Mouse (Mus musculus) brain, embryonic 14.5 days (tissue): ENCODE results near the gene Pithd1. TPM values are rescaled to one million over a fixed set of nuclear protein-coding genes. Genes with fewer than 3 reads are reported as not detected.
A peak's percentile ranks its signal among the peaks of the same experiment; 100 is the strongest.

Experiments
- DNase-seq: peaks from one replicate; pipeline ENCODE4 v3.0.0-alpha.2; 2011; ENCODE audit warnings: low read depth
- CTCF ChIP-seq: fragments of 200-500 bp; IDR thresholded peaks from 2 replicates; pipeline ENCODE4 v1.5.1; 2012; ENCODE audit warnings: inconsistent platforms, mild to moderate bottlenecking, moderate library complexity, borderline replicate concordance; ENCODE audit not compliant: insufficient read depth, insufficient read length; ENCODE audit errors: extremely low read depth
- POLR2A ChIP-seq: fragments of 200-500 bp; IDR thresholded peaks from 2 replicates; pipeline ENCODE4 v1.6.1; 2012; ENCODE audit warnings: mild to moderate bottlenecking, inconsistent platforms, borderline replicate concordance; ENCODE audit not compliant: poor library complexity, insufficient read depth, insufficient read length, severe bottlenecking; ENCODE audit errors: extremely low read depth
- polyA plus RNA-seq: library from polyadenylated mRNA; depleted of rRNA; stranded (reverse); fragments of >200 nt; gene quantifications from 2 replicates; pipeline ENCODE4 v1.2.3, GENCODE M21; 2012; rRNA removed

Gene Pithd1
- 50.8 and 57.8 TPM in 2 replicates for polyA plus RNA-seq

DNA sequence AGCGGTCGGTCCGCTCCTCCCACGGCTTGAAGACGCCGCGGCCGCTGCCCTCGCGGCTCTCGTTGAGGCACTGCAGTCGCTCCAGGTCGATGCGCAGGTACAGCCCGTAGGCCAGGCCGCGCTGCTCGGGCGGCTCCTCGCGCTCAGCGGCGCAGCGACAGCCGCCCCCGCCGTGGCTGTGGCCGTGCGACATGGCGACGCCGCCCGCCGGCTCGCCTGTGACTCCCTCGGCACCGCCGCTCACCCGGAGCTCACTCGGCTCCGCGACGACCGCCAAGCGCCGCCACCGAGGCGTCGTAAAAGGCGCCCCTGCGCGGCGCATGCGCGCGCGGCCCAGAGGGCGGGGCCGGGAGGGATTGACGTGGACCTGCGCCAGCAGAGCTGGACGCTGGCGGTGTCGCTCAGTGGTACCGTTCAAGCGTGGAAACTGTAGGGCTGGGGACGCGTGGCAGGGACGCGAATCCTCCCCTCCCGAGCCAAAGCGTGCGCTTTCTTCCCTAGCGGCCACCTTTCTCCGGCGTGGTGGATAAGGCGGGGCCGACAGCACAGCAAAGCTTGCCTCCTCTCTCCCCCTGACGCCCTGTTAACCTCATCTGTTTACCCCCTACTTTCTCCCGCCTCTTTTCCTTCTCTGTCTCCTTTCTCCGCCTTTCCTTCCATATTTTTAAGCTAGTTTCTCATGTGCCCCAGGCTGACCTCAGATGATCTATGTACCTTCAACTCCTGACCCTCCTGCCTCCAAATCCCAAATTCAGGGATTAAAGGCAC lies at the start of gene Pithd1:
TSS of gene Pithd1 (minus strand) at position 322 of the 768 bp plus-strand sequence.
- TF ChIP-seq CTCF = no peak
- TF ChIP-seq POLR2A = peak; percentile 96
- DNase-seq = peak; percentile 97

DNA sequence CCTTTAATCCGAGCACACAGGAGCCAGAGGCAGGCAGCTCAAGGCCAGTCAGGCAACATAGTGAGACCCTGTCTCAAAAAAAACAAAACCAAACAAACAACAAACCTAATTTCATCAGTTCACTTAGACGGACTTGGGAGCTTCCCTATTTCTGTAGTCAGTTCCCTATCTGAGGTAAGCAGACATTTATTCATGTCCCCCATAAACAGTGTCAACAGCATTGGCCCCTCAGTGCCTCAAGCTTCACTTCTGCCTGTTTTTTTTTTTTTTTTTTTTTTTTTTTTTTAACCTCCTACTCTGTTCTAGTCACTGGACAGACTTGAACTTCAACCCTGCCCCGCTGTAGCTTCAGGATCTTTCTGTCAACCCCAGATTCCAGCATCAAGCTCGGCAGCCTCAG lies 48.0 kb upstream of the Pithd1 start:
- TF ChIP-seq POLR2A (no peak), CTCF (no peak)
- no peak for DNase-seq

DNA sequence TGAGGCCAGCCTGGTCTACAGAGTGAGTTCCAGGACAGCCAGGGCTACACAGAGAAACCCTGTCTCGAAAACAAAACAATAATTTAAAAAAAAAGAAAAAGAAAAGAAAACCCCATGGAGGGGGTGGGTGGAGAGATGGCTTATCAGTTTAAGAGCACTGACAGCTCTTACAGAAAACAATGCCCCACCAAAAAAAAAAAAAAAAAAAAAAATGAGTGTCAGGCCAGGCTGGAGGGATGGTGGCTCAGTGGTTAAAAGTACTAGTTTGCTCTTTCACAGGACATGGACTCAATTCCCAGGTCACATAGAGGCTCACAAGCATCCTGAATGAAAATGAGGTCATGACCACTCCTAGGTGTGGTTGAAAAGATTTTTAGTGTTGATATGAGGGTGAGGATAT lies 46.2 kb upstream of the Pithd1 start:
- no peak for DNase-seq
- TF ChIP-seq POLR2A = no peak
- TF ChIP-seq CTCF = no peak

DNA sequence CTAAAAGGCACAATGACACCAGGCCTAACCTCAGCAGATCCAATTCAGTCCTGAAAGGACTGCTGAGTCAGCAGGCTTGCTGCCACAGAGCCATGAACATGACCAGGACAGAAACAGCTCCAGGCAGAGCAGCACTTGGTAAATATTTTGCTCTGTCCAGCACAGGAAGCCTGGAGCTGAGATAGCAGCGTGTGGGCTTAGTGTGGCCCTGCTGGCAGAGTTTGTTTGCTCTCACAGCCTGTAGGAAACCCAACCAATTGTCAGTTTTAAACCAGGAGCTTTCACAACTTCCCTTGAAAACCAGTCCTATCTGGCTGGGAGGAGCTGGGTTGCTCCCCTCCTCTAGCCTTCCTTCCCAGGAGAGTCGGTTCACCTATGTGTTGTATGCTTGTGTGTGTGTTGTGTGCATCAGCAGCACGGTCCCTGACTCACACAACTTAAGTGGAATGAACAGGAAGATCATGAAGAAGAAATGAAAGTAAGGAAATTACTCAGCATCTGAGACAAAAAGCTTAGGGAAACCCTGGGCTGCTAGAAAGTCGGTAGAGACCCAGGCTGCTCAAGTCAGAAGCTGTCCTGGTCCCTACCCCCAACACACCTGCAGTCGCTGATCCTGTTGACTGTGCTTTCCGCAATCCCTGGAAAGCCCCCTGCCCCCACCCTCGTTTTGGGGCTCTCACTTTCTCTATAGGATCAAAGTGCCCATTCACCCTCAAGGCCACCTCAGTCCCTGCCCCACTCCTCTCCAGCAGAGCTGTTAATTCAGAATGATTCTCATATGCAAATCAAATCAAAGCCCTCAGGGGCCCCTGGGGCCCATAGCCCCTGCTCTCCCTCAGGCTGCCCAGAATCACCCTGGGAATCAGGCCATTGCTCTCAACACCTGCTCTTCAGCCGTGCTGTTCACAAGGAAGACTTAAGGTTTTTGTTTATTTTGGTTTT lies 44.2 kb upstream of the Pithd1 start:
- TF ChIP-seq POLR2A = no peak
- TF ChIP-seq CTCF = no peak
- peak; percentile 37 for DNase-seq

DNA sequence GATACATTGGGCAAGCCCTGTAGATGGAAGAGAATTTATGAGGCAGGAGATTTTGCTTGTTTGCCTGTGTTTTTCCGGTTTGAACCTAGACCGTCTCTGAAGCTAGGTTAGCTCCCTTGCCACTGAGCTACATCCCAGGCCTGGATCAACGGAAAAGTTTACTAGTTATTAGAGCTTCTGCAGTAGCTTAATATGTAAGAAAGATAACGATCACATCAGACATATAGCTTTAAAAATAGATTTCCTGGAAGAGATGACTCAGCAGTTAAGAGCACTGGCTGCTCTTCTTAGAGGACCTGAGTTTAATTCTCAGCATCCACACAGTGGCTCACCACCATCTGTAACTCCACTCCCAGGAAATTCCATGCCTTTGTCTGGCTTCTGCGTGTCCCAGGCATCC lies 41.6 kb upstream of the Pithd1 start:
- TF ChIP-seq POLR2A = no peak
- no peak for TF ChIP-seq CTCF

DNA sequence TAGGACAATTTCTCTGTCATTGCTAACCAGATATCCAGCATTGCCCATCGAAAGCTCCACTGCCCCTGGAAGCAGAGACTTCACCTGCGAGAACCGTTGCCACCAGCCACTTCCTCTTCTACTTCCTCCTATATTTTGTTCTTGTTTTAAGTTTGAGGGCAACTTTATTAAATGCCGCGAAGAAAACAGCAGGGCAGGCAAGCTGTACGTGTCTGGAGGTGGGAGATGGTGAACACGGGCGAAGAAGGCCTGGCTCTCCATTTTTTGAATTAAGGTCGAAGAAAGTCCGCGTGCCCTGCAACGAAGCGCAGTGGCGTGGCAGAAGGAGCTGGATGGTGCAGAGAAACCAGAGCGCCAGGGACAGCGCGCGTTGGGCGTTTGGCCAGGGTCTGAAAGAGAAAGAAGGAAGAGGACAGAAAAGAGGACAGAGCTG lies 41.1 kb upstream of the Pithd1 start:
- no peak for TF ChIP-seq POLR2A
- no peak for TF ChIP-seq CTCF
- DNase-seq = peak; percentile 14

More for the DNA sequence above, 41.6 kb upstream of the Pithd1 start:
- DNase-seq = no peak

DNA sequence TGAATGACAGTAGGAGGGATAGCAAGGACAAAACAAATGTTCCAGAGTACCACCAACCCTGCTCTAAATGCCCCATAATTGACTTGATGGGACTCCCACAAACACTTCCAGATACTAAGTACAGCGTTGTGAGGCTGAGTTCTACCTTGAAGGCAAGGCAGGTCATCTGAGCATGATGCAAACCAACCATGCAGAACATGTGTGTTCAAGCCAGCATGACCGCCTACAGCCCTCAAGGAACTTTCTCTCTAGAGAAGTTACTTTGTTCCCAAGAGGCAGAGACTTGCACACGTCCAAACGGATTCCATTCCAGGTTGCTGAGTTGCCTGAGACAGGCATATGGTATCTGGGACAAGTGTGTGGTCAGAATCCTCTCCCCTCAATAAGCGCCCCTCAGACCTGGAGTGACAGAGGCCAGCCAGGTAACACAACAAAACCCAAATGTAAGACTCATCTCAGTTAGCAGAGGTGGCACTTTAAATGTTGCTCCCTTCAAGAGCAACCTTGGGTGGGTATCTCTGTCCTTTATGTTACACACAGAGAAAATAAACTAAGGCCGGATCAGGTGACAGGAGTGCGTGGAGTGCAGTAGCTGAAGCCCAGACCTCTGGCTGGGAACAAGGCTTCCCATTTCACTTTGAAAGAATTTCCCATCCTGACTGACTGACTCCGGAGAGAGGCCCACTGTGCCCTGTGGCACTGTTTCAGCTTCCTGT lies 40.5 kb upstream of the Pithd1 start:
- TF ChIP-seq CTCF = no peak
- no peak for TF ChIP-seq POLR2A
- DNase-seq = no peak

DNA sequence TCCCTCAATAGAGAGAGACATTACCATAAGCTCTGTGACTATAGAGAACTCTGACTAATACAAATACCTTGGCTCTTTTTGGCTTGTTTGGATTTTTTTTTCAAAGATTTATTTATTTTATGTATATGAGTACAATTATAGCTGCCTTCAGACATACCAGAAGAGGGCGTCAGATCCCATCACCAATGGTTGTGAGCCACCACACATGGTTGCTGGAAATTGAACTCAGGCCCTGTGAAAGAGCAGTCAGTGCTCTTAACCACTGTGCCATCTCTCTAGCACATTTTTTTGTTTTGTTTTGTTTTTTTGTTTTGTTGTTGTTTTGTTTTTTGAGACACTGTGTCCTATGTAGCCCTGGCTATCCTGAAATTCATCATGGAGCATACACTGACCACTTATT lies 38.3 kb upstream of the Pithd1 start:
- TF ChIP-seq POLR2A (no peak), CTCF (no peak)
- DNase-seq = no peak

DNA sequence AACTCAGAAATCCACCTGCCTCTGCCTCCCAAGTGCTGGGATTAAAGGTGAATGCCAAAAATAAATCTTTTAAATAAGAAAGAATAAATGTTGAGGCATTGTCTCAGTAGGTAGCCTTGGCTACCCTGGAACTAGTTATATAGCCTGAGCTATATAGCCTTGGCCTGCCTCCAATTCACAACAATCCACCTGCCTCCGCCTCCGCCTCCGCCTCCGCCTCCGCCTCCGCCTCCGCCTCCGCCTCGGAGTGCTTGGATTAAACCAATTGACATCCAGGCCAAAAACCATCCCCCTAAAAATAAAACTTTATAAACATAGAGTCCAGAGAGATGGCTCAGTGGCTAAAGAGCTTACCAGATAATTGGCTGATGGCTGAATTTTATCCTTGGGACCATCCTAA lies 35.9 kb upstream of the Pithd1 start:
- TF ChIP-seq POLR2A (no peak), CTCF (no peak)
- no peak for DNase-seq

DNA sequence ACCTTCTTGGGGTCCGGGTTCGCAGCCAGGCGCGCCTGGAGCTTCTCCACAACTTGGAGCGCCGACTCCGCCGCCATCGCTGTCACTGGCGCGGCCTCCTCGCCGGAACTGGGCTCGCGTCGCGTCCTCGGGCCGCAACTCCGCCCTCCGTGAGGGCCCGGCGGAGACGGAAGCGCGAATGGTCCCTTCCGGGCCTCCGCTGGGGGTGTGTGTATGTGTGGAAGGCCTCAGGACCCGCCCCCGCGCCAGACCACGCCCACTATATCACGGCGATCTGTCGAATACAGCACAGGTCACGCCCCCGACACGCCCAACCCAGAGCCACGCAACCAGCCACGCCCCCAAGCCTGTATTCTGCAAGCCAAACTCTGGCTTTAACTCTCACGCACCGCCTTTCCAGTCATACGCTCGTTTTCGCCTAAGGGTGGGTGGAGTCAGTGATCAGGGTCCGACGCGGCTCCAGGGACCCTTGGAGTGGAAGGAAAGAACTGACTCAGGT lies 34.5 kb upstream of the Pithd1 start, which contains the start of gene Eloa:
TSS of gene Eloa (minus strand) at position 215 of the 499 bp plus-strand sequence.
- peak; percentile 99 for DNase-seq
- TF ChIP-seq CTCF (no peak), POLR2A (peak; percentile 93)

DNA sequence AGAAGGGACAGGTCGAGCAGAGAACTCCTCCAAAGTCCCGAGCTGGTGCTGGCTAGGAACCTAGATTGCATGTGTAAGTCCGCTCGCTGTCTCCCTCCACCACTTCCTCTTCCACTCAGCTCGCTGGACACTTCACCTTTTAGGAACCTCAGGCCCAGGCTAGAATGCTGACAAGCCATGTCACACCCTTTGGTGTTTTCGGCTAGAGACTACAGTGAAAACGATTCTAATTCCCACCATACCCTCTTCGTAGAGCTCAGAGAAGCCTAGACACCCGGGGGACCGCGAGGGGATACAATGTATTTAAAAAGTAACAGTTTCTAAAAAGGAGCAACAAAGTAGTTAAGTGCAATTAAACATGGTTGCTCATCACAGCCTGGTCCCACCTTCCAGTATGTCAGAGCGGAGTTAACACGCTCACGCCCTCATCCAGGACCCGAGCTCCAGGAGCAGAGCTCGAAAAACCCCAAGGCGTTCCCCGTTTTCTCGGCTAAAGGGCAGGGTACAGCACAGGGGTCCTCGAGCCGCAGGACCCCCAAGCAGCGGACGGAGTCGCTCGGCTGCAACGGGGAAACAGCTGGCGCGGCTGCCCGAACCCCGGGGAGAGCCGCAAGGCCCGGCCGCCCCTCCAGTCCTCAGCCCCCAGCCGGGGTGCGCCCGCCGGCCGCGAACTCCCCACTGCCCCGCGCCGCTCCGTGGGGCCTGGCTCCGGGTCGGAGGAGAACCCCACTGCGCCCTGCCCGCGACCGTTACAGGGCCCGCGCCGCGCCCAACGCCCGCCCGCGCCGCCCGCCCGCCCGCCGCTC lies 33.9 kb upstream of the Pithd1 start:
- DNase-seq = peak; percentile 23
- TF ChIP-seq CTCF = no peak
